In the genomic region with DNA sequence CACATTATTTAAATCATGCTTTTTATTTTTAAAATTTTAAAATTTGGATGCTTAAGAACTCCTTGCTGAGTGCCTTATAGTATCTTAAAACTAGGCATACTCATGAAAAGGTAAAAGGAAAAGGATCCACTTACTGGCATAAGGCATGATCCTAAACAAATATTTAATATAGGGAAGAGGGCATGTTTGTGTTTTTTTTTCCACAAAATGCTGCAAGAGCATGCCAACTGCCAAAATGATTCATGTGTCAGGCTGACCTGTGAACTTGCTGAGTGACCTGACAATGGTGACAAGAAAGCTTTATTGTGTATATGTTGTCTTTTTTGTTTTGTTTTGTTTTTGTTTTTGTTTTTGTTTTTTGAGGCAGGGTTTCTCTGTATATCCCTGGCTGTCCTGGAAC, we compare ENCODE assay signal across 31 mouse cellular contexts. TPM values are rescaled to one million over a fixed set of nuclear protein-coding genes. Genes with fewer than 3 reads are reported as not detected.
"Had no signal": no experiment of that assay in that cellular context is flagged by ENCODE, and none has a peak within 500 bp of the region (broad histone marks: within the 10 kb centered on the region; RNA-seq: fewer than 3 reads in every experiment).

No protein-coding gene starts in this region.

RNA-seq across cellular contexts. Expression of gene Cyp2a4, which starts 43.2 kb away (rescaled TPM):
- total RNA-seq: common myeloid progenitor, adult 5-6 weeks; forebrain, postnatal 0 days; gastrocnemius, adult 2 months; gastrocnemius, adult 8-10 months; gastrocnemius, postnatal 10 days; gastrocnemius, postnatal 14 days; gastrocnemius, postnatal 25 days; gastrocnemius, postnatal 36 days; gastrocnemius, postnatal 4 days; granulocyte monocyte progenitor cell, adult 5-6 weeks; heart, adult 2 months; heart, adult 8-10 months had no signal
- polyA plus RNA-seq: cortical plate, adult 2 months; embryonic facial prominence, embryonic 10.5 days; embryonic facial prominence, embryonic 11.5 days; embryonic facial prominence, embryonic 12.5 days; embryonic facial prominence, embryonic 13.5 days; embryonic facial prominence, embryonic 14.5 days; embryonic facial prominence, embryonic 15.5 days; erythroblast, embryonic 14.5 days; forebrain, embryonic 10.5 days; forebrain, embryonic 11.5 days; forebrain, embryonic 12.5 days; forebrain, embryonic 13.5 days; forebrain, embryonic 14.5 days; forebrain, embryonic 15.5 days; forebrain, embryonic 16.5 days; forebrain, postnatal 0 days; frontal cortex, adult 2 months; gonadal fat pad, adult 2 months; heart, adult 2 months had no signal

RNA-seq across cellular contexts. Expression of gene Nlrp9c, which starts 53.3 kb away (rescaled TPM):
- total RNA-seq: common myeloid progenitor, adult 5-6 weeks; forebrain, postnatal 0 days; gastrocnemius, adult 18-20 months; gastrocnemius, adult 2 months; gastrocnemius, adult 8-10 months; gastrocnemius, postnatal 10 days; gastrocnemius, postnatal 14 days; gastrocnemius, postnatal 25 days; gastrocnemius, postnatal 36 days; gastrocnemius, postnatal 4 days; granulocyte monocyte progenitor cell, adult 5-6 weeks; heart, adult 18-20 months; heart, adult 2 months; heart, adult 8-10 months had no signal
- polyA plus RNA-seq: cortical plate, adult 2 months; embryonic facial prominence, embryonic 10.5 days; embryonic facial prominence, embryonic 11.5 days; embryonic facial prominence, embryonic 12.5 days; embryonic facial prominence, embryonic 13.5 days; embryonic facial prominence, embryonic 14.5 days; embryonic facial prominence, embryonic 15.5 days; erythroblast, embryonic 14.5 days; forebrain, embryonic 10.5 days; forebrain, embryonic 11.5 days; forebrain, embryonic 12.5 days; forebrain, embryonic 13.5 days; forebrain, embryonic 14.5 days; forebrain, embryonic 15.5 days; forebrain, embryonic 16.5 days; forebrain, postnatal 0 days; frontal cortex, adult 2 months; gonadal fat pad, adult 2 months; heart, adult 2 months had no signal
